ENCODE assay signal across 24 mouse cellular contexts in the genomic region with DNA sequence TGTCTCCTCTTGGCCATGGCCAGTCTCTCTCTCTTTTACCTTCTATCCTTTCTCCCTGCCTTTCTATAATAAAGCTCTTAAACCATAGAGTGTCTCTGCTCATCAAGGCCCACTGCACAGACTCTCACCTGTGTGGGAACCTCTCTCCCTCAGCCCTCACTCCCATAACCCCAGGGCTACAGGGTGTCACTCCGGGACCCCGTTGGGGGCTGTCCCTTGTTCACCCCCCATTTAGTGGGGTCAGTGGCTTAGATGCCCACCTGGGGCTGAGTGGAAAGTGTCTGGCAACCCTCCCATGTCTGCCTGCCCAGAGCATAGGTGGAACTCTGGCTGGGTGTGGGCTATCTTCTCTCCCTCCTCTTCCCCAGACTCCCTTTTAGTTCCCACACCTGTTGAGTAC. TPM values are rescaled to one million over a fixed set of nuclear protein-coding genes. Genes with fewer than 3 reads are reported as not detected.
"Had no signal": no experiment of that assay in that cellular context is flagged by ENCODE, and none has a peak within 500 bp of the region (broad histone marks: within the 10 kb centered on the region; RNA-seq: fewer than 3 reads in every experiment).

No protein-coding gene starts in this region.

RNA-seq across cellular contexts. Expression of gene Zfp600, which starts 47.7 kb away (rescaled TPM):
- polyA plus RNA-seq: heart, embryonic 10.5 days; heart, embryonic 11.5 days; heart, embryonic 12.5 days; heart, embryonic 13.5 days; heart, embryonic 15.5 days; heart, embryonic 16.5 days; heart, postnatal 0 days; hindbrain, embryonic 10.5 days; hindbrain, embryonic 11.5 days; hindbrain, embryonic 13.5 days; hindbrain, embryonic 14.5 days; hindbrain, embryonic 15.5 days; hindbrain, embryonic 16.5 days; hindbrain, postnatal 0 days; inflammation-experienced regulatory T-cells, adult 6 months; intestine, embryonic 14.5 days; intestine, embryonic 16.5 days; intestine, postnatal 0 days; kidney, adult 2 months; kidney, embryonic 14.5 days; kidney, embryonic 15.5 days; kidney, embryonic 16.5 days; kidney, postnatal 0 days; large intestine, adult 2 months had no signal
